Mouse (Mus musculus): ENCODE data around the gene Mrpl38. TPM values are rescaled to one million over a fixed set of nuclear protein-coding genes. Genes with fewer than 3 reads are reported as not detected.
"Not testable (repeated sequence)": the region's sequence is repeated elsewhere in the genome, so short reads cannot be mapped to it uniquely, and the experiment has no call there.

Mrpl38 gene
- polyA plus RNA-seq, 1 experiment = 38.3 TPM

DNA sequence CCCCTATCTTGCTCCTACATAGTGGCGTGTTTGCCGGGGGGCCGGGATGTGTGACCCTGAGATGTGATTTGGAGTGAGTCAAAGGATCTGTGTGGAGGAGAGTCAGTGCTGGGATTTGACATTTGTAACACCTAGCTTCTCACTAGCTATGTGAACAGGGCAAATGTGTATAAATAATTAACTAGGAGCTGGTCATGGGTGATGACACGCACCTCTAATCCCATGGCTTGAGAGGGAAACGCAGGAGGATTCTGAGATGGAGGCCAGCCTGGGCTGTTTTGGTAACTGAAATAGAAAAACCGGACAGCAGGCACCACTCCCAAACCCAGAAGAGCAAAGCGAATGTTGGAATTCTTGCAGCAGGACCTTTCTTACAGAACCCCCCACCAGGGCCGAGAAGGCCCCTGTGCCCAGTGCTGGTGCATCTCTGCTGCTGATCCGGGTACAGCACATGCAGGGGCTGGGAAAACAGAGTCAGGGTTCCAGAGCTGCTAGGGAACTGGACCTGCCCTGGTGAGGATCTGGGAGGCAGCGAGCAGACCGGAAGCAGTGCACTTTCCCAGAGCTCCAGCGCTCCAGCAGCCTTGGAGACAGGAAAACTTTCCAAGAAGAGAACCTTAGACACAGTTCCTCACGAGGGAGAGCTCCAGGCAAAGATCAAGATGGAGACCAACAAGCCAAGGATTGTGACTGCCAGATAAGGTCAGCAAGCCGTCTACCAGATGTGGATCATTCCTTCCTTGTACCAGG, 39.8 kb downstream of the Mrpl38 start:
- H3K27ac ChIP-seq (ENCODE audit: control insufficient read depth, insufficient read depth, low read depth, low read length, poor library complexity) = no peak overlapping the region
- no peaks in the 10 kb centered on the region; the same call in none of the 2 replicates for H3K4me1 ChIP-seq (ENCODE audit: control insufficient read depth, insufficient read depth, low read length)
- H3K4me3 ChIP-seq (replicated peaks; ENCODE audit: control insufficient read depth, low read depth, low read length) = no peak overlapping the region
- 82% methylated on average over 14 of the region's 14 CpGs for WGBS
- TF ChIP-seq CTCF (IDR thresholded peaks at IDR 0.05; ENCODE audit: control insufficient read depth, insufficient read depth, low read length) = no peak

DNA sequence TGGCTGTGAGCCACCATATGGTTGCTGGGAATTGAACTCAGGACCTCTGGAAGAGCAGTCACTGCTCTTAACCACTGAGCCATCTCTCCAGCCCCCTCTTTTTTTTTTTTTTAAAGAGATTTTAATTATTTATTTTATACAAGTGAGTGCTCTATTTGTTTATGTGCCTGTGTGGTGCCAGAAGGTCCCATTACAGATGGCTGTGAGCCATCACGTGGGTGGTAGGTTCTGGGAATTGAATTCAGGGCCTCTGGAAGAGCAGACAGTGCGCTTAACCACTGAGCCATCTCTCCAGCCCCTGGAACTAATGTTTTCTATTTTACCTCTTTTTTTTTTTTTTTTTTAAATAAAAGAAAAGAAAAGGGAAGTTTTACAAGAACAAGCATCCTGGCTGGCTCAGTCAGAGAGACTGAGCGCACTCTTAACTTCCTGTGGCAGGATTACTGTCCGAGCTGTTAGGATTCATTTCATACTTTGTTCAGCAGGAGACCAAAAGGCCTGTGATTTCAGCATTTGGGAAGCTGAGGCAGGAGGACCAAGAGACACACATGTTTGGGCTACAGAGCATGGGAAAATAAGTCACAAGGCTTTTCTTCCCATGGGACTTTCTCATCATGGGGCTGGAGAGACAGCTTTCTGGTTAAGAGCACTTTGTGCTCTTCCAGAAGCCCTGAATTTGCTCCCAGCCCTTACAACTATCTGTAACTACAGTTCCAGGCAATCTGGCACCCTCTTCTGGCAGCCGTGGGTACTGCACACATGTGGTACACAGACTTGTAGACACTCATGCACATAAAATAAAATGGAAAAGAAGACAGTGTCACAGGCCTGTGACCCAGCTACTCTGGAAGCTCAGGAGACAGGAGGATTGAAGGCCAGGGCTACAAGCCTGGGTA, 42.2 kb downstream of the Mrpl38 start:
- H3K4me1 ChIP-seq (ENCODE audit: control insufficient read depth, insufficient read depth, low read length) = no peaks in the 10 kb centered on the region; the same call in 1 of the 2 replicates
- TF ChIP-seq POLR2A (IDR thresholded peaks at IDR 0.05; ENCODE audit: borderline replicate concordance, control insufficient read depth, low read depth, low read length) (no peak), CTCF (IDR thresholded peaks at IDR 0.05; ENCODE audit: control insufficient read depth, insufficient read depth, low read length) (peak; percentile 60)
- H3K27ac ChIP-seq (ENCODE audit: control insufficient read depth, insufficient read depth, low read depth, low read length, poor library complexity) = no peak overlapping the region
- no peak overlapping the region for H3K4me3 ChIP-seq (replicated peaks; ENCODE audit: control insufficient read depth, low read depth, low read length)
- 43% methylated on average over 5 of the region's 5 CpGs for WGBS

DNA sequence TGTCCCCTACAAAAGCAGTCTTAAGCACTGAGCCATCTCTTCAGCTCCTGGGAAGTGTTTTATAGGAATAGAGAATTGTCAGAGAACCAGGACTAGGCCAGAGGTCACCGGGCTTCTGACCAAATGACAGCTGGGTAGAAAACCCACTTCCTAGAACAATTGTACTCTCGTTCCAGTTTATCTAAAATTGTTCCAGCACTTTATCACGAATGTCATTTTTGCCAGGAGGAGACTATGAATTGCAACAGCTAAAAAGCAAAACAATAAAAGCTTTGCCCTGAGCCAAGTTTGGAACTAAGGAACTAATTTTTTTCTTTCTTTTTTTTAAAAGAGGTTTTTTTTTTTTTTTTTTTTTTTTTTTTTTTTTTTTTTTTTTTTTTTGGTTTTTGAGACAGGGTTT, 43.1 kb downstream of the Mrpl38 start:
- Histone ChIP-seq H3K4me3 (replicated peaks; ENCODE audit: control insufficient read depth, low read depth, low read length) (no peak overlapping the region), H3K4me1 (ENCODE audit: control insufficient read depth, insufficient read depth, low read length) (no peaks in the 10 kb centered on the region; the same call in 1 of the 2 replicates), H3K27ac (ENCODE audit: control insufficient read depth, insufficient read depth, low read depth, low read length, poor library complexity) (no peak overlapping the region)
- TF ChIP-seq POLR2A (IDR thresholded peaks at IDR 0.05; ENCODE audit: borderline replicate concordance, control insufficient read depth, low read depth, low read length) = no peak
- TF ChIP-seq CTCF (IDR thresholded peaks at IDR 0.05; ENCODE audit: control insufficient read depth, insufficient read depth, low read length) = no peak
- WGBS = 15% methylated on average over 3 of the region's 3 CpGs

DNA sequence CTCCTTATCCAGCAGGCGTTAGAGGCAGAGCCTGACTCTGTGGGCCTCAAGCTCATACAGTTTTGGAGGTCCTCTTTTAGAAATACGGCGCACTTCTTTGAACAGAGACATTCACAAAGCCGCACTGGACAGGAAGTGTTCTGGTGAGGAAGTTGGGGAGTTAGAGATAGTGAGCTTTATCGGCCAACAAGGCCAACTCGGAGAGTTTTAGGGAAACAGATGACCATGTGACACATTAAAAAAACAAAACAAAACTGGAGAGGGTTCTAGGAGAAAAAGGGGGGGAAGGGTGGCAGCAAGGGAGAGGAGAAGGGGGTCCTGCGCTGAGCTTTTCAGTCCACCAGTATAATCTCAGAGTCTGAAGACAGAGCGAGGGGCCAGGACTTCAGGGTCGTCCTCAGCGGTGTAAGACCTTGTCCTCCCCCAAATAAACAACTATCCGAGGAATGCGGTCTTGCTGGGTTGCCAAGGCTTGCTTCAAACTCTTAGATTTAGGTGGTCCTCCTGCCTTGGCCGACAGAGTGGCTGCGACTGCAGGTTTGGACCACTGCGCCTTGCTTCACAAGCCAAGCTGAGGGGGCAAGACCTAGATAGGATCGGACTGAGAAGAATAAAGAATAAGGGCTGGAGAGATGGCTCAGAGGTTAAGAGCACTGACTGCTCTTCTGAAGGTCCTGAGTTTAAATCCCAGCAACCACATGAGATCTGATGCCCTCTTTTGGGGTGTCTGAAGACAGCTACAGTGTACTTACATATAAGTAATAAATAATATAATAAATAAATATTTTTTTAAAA, 44.7 kb downstream of the Mrpl38 start:
- whole genome bisulfite sequencing = 13% methylated on average over 16 of the region's 16 CpGs
- H3K27ac ChIP-seq (ENCODE audit: control insufficient read depth, insufficient read depth, low read depth, low read length, poor library complexity) = peak overlapping the region; percentile 76
- peak overlapping the region; percentile 3 for H3K4me3 ChIP-seq (replicated peaks; ENCODE audit: control insufficient read depth, low read depth, low read length)
- TF ChIP-seq CTCF (IDR thresholded peaks at IDR 0.05; ENCODE audit: control insufficient read depth, insufficient read depth, low read length) (no peak), POLR2A (IDR thresholded peaks at IDR 0.05; ENCODE audit: borderline replicate concordance, control insufficient read depth, low read depth, low read length) (no peak)
- no peaks in the 10 kb centered on the region; the same call in 1 of the 2 replicates for H3K4me1 ChIP-seq (ENCODE audit: control insufficient read depth, insufficient read depth, low read length)

- WGBS = 84% methylated on average over 6 of the region's 6 CpGs
- not testable (repeated sequence) for H3K4me1 ChIP-seq (ENCODE audit: control insufficient read depth, insufficient read depth, low read length); H3K27ac ChIP-seq (ENCODE audit: control insufficient read depth, insufficient read depth, low read depth, low read length, poor library complexity); H3K4me3 ChIP-seq (replicated peaks; ENCODE audit: control insufficient read depth, low read depth, low read length)
Observed at GRCm38 (mm10) chr11:116092959-116093358, 45.7 kb downstream of the Mrpl38 start.

- Histone ChIP-seq H3K4me3 (replicated peaks; ENCODE audit: control insufficient read depth, low read depth, low read length) (no peak overlapping the region), H3K27ac (ENCODE audit: control insufficient read depth, insufficient read depth, low read depth, low read length, poor library complexity) (no peak overlapping the region), H3K4me1 (ENCODE audit: control insufficient read depth, insufficient read depth, low read length) (peaks cover 1% of the 10 kb centered on the region; the same call in 1 of the 2 replicates)
- TF ChIP-seq POLR2A (IDR thresholded peaks at IDR 0.05; ENCODE audit: borderline replicate concordance, control insufficient read depth, low read depth, low read length) (no peak), CTCF (IDR thresholded peaks at IDR 0.05; ENCODE audit: control insufficient read depth, insufficient read depth, low read length) (no peak)
- 83% methylated on average over 6 of the region's 6 CpGs for WGBS
Observed at GRCm38 (mm10) chr11:116091591-116091990, 47.1 kb downstream of the Mrpl38 start.

- H3K4me1 ChIP-seq (ENCODE audit: control insufficient read depth, insufficient read depth, low read length) = peaks cover 3% of the 10 kb centered on the region
- TF ChIP-seq CTCF (IDR thresholded peaks at IDR 0.05; ENCODE audit: control insufficient read depth, insufficient read depth, low read length) (no peak), POLR2A (IDR thresholded peaks at IDR 0.05; ENCODE audit: borderline replicate concordance, control insufficient read depth, low read depth, low read length) (no peak)
- 85% methylated on average over 6 of the region's 6 CpGs for WGBS
- no peak overlapping the region for H3K4me3 ChIP-seq (replicated peaks; ENCODE audit: control insufficient read depth, low read depth, low read length)
- H3K27ac ChIP-seq (ENCODE audit: control insufficient read depth, insufficient read depth, low read depth, low read length, poor library complexity) = no peak overlapping the region
Observed at GRCm38 (mm10) chr11:116089545-116089944, 49.1 kb downstream of the Mrpl38 start.
